Mouse (Mus musculus) C2C12 (cell line): ENCODE data around the gene Pik3ap1. TPM values are rescaled to one million over a fixed set of nuclear protein-coding genes. Genes with fewer than 3 reads are reported as not detected.

Experiments used
- H3K27me3 ChIP-seq: one replicate; pipeline ENCODE4 v1.6.1; 2011; ENCODE audit not compliant: control insufficient read depth, insufficient read depth, insufficient read length
- H3K36me3 ChIP-seq: one replicate; pipeline ENCODE4 v1.6.1; 2011; ENCODE audit not compliant: control insufficient read depth, insufficient read depth
- H3K4me3 ChIP-seq: one replicate; pipeline ENCODE4 v1.5.1; 2011; ENCODE audit warnings: mild to moderate bottlenecking, control low read depth; ENCODE audit not compliant: poor library complexity, insufficient read depth, severe bottlenecking
- H3K79me2 ChIP-seq: one replicate; pipeline ENCODE4 v1.6.1; 2011; ENCODE audit not compliant: control insufficient read depth, insufficient read depth
- H3K79me3 ChIP-seq: one replicate; pipeline ENCODE4 v1.6.1; 2011; ENCODE audit warnings: low read depth, control low read depth
- H3ac ChIP-seq: one replicate; pipeline ENCODE3; 2011; ENCODE audit warnings: low read depth; ENCODE audit not compliant: control insufficient read depth, insufficient read length
- CEBPB ChIP-seq: IDR thresholded peaks from one replicate; pipeline ENCODE4 v1.6.1; 2011; ENCODE audit warnings: low read depth, mild to moderate bottlenecking, control low read depth, moderate library complexity
- CTCF ChIP-seq: IDR thresholded peaks from one replicate; pipeline ENCODE4 v1.5.1; 2011; ENCODE audit not compliant: control insufficient read depth, insufficient read depth, insufficient read length
- FOSL1 ChIP-seq: IDR thresholded peaks from one replicate; pipeline ENCODE4 v1.8.0; 2011; ENCODE audit warnings: mild to moderate bottlenecking, low read length; ENCODE audit not compliant: poor library complexity, insufficient read depth, severe bottlenecking
- MAX ChIP-seq: IDR thresholded peaks from one replicate; pipeline ENCODE4 v1.6.1; 2011; ENCODE audit warnings: mild to moderate bottlenecking, control low read depth
- MYOD1 ChIP-seq: IDR thresholded peaks from one replicate; pipeline ENCODE4 v1.6.1; 2011; ENCODE audit warnings: low read depth; ENCODE audit not compliant: control insufficient read depth, insufficient read length
- MYOG ChIP-seq: IDR thresholded peaks from one replicate; pipeline ENCODE4 v1.6.1; 2011; ENCODE audit not compliant: control insufficient read depth, insufficient read length; ENCODE audit errors: extremely low read depth
- USF1 ChIP-seq: IDR thresholded peaks from one replicate; pipeline ENCODE4 v1.6.1; 2011; ENCODE audit warnings: low read depth, mild to moderate bottlenecking, control low read depth, moderate library complexity
- polyA plus RNA-seq: library from polyadenylated mRNA; unstranded; fragments of >200 nt; fragmentation: generic; extraction: Trizol; gene quantifications from one replicate; pipeline ENCODE4 v1.2.1, GENCODE M21; 2012; ENCODE audit warnings: missing spikeins

Pik3ap1 gene
- polyA plus RNA-seq, 1 experiment: 0.01 TPM

DNA sequence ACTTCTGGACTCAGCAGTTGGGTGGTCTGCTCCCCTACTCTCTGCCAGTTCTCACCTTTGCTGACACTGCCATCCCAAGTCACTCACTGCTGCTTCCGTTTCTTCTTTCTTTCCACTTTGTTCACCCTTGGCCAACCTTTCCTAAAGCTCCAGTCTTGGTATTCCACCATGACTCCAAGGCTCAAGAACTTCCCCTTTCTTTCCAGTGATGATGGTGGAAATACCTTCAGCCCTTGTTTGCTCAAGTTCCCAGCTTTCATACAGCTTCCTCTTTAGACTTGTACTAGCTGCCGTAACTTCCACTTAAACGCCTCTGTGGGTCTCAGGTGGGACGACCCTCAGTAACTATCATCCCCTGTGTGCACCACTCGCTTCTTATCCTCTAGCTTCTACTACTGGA, 142.9 kb downstream of the Pik3ap1 start:
- Histone ChIP-seq H3K4me3 (no peak overlapping the region), H3ac (no peak overlapping the region), H3K27me3 (no peaks in the 10 kb centered on the region), H3K79me3 (peaks cover 2% of the 10 kb centered on the region), H3K36me3 (peaks cover 90% of the 10 kb centered on the region), H3K79me2 (peaks cover 5% of the 10 kb centered on the region)
- TF ChIP-seq CTCF: no peak
- no peak for TF ChIP-seq USF1
- no peak for TF ChIP-seq MYOG
- no peak for TF ChIP-seq MYOD1
- TF ChIP-seq MAX: no peak
- no peak for TF ChIP-seq FOSL1
- no peak for TF ChIP-seq CEBPB

DNA sequence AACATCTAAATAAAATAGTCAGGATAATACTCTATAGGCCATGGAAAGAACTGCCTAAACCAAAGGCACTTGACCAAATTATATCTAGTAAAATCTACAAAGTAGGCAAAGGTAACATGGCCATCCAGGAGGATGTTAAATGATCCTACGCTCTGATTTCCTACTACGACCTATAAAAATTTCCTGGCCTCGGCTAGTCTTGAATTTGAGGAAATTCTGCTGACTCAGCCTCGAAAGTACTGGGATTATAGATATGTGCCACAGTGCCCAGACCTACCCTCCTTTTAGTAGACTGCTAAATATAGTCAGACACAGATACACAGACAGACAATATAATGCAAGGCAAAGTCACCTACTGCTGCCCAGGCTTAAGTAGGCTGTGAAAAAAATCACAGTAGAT, 151.2 kb downstream of the Pik3ap1 start:
- no peak for TF ChIP-seq CEBPB
- TF ChIP-seq MYOG: no peak
- TF ChIP-seq FOSL1: no peak
- TF ChIP-seq MYOD1: no peak
- TF ChIP-seq MAX: no peak
- TF ChIP-seq CTCF: no peak
- no peak for TF ChIP-seq USF1
- Histone ChIP-seq H3K79me2 (peaks cover 15% of the 10 kb centered on the region), H3K36me3 (peaks cover 76% of the 10 kb centered on the region), H3K4me3 (no peak overlapping the region), H3K79me3 (no peaks in the 10 kb centered on the region), H3ac (no peak overlapping the region), H3K27me3 (no peaks in the 10 kb centered on the region)

Other genes with a start within 250 kb of the Pik3ap1 start
- gene Tll2, start 178.3 kb downstream of the Pik3ap1 start, polyA plus RNA-seq: not detected
- gene Tm9sf3, start 121.1 kb downstream of the Pik3ap1 start, polyA plus RNA-seq: 49.5 TPM
- 1.2 TPM for gene Lcor, start 97.5 kb upstream of the Pik3ap1 start, polyA plus RNA-seq
- 2.1 TPM for gene Gm340, start 197.3 kb upstream of the Pik3ap1 start, polyA plus RNA-seq